Mouse (Mus musculus): ENCODE results near the gene Fgg.

GRCm38 (mm10) chr3:83025036-83025435, 17.5 kb downstream of the Fgg start:
- TF ChIP-seq POLR2A (IDR thresholded peaks at IDR 0.05; ENCODE audit: borderline replicate concordance, extremely low read depth, insufficient read depth, insufficient read length, poor library complexity, severe bottlenecking) (no peak), CTCF (IDR thresholded peaks at IDR 0.05; ENCODE audit: borderline replicate concordance, extremely low read depth, insufficient read depth, insufficient read length) (no peak)

Measured in brain, embryonic 14.5 days (tissue).